Mouse (Mus musculus) midbrain, embryonic 10.5 days (tissue): ENCODE results near the gene Tradd. TPM values are rescaled to one million over a fixed set of nuclear protein-coding genes. Genes with fewer than 3 reads are reported as not detected.
"Not testable (repeated sequence)": the region's sequence is repeated elsewhere in the genome, so short reads cannot be mapped to it uniquely, and the experiment has no call there.

ENCODE experiments used
- DNase-seq: peaks from one replicate; pipeline ENCODE4 v3.0.0-alpha.2; 2017; ENCODE audit warnings: low spot score
- H3K27ac ChIP-seq: fragments of 300-500 bp; sonication (generic); replicated peaks from 2 replicates; pipeline ENCODE4 v1.5.1; 2016; ENCODE audit warnings: mild to moderate bottlenecking
- H3K27me3 ChIP-seq: fragments of 300-500 bp; sonication (generic); 2 replicates; pipeline ENCODE4 v1.6.1; 2016; ENCODE audit warnings: low read depth, mild to moderate bottlenecking; ENCODE audit not compliant: poor library complexity, severe bottlenecking
- H3K36me3 ChIP-seq: fragments of 300-500 bp; sonication (generic); 2 replicates; pipeline ENCODE4 v1.6.1; 2016; ENCODE audit warnings: mild to moderate bottlenecking, moderate library complexity
- H3K4me1 ChIP-seq: fragments of 300-500 bp; sonication (generic); 2 replicates; pipeline ENCODE4 v1.6.1; 2016
- H3K4me3 ChIP-seq: fragments of 300-500 bp; sonication (generic); 2 replicates; pipeline ENCODE4 v1.5.1; 2016; ENCODE audit warnings: mild to moderate bottlenecking, moderate library complexity
- H3K9me3 ChIP-seq: fragments of 300-500 bp; sonication (generic); replicated peaks from 2 replicates; pipeline ENCODE4 v1.6.1; 2016; ENCODE audit warnings: mild to moderate bottlenecking
- WGBS: fragments of 180-500 bp; shearing (Covaris S2); methylation state at CpG from one replicate; pipeline ENCODE4 v1.1.7; 2016; 5-methylcytosine and 5-hydroxymethylcytosine counted together
- polyA plus RNA-seq: library from polyadenylated mRNA; unstranded; fragments of >200 nt; fragmentation: Nextera tagmentation; extraction: Ambion mirVana; gene quantifications from 2 replicates; pipeline ENCODE4 v1.2.1, GENCODE M21; 2016

Tradd gene
- polyA plus RNA-seq, 1 experiment from 2014 or later = 14.6 TPM

DNA sequence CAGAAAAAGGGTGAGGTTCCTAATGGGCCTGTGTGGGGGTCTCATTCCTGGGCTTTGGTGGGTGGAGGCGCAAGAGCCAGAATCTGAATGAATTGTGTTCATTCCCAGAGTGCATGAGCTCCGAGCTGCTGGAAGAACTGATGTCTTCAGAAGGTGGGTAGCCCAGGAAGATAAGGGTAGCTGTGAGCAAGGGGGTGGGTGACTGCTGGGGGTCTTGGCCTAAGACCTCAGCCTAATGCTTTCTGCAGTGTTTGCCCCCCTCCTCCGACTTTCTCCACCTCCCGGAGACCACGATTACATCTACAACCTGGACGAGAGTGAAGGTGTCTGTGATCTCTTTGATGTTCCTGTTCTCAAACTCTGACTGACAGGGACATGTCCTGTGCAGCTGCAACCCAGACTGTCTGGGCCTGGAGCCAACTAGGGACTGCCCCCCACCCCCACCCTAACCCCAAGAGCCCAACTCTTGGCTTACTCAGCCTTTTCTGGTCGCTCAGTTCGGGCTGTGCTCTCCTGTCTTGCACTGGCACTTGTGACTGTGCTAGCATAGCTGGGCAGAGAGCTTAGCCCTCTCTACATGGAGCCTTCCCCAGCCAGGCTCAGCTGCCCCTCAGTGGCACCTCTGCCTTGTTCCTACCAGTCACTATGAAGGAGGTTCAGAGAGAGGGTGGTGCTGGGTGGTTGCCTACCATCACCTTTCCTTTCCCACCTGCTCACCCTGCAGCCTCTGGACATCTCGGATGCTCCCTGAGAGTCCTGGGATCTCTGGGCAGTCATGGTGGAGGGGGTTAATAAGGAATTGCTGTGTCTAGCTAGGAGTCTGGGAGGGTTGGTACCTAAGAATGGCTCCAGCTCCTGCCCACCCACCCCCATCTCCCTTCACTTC is 40.2 kb upstream of the Tradd start:
- peaks cover 14% of the 10 kb centered on the region for H3K4me1 ChIP-seq
- peaks cover 95% of the 10 kb centered on the region for H3K36me3 ChIP-seq
- 89% methylated on average over 9 of the region's 9 CpGs for WGBS
- DNase-seq = no peak
- H3K27me3 ChIP-seq = no peaks in the 10 kb centered on the region
- H3K4me3 ChIP-seq = no peak overlapping the region
- H3K27ac ChIP-seq = no peak overlapping the region
- H3K9me3 ChIP-seq = no peaks in the 10 kb centered on the region

DNA sequence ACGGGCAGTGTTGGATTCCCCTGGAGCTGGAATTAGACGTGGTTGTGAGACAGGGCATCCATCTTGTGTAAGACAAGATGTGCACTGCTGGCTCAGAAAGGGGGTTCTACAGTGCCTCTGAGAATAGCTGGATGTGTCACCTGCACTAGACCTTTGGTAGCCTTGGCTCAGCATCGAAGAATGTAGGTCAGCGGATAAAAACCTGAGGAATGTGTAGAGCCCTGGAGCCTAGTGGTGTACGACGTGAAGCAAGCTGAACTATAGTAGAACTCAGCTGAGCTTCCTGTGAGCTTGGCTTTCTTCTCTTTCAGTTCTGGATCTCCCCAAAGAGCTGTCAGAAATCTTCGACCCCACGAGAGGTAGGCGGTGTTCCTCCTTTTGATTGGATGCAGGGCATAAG is 39.5 kb upstream of the Tradd start:
- 90% methylated on average over 9 of the region's 9 CpGs for WGBS
- peaks cover 94% of the 10 kb centered on the region for H3K36me3 ChIP-seq

DNA sequence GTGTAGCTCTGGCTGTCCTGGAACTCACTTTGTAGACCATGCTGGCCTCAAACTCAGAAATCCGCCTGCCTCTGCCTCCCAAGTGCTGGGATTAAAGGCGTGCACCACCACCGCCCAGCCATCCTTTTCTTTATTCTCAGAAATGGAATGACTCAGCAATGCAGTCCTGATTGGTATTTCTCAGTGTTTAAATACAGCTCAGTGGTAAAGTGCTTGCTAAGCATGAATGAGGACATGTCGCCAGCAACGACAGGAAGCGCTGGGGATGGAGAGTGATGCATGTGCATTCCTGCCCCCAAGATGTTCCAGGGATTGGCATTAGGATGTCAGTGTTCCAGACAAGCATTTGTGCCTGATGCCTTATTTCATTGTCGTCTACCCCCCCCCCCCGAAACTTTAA is 39.0 kb upstream of the Tradd start:
- peaks cover 23% of the 10 kb centered on the region for H3K4me1 ChIP-seq
- H3K9me3 ChIP-seq = no peaks in the 10 kb centered on the region
- DNase-seq = no peak
- no peaks in the 10 kb centered on the region for H3K27me3 ChIP-seq
- H3K4me3 ChIP-seq = no peak overlapping the region
- 88% methylated on average over 8 of the region's 8 CpGs for WGBS
- H3K27ac ChIP-seq = no peak overlapping the region
- H3K36me3 ChIP-seq = peaks cover 94% of the 10 kb centered on the region

More for the DNA sequence above, 39.5 kb upstream of the Tradd start:
- Histone ChIP-seq H3K4me3 (no peak overlapping the region), H3K27ac (no peak overlapping the region), H3K9me3 (no peaks in the 10 kb centered on the region), H3K27me3 (no peaks in the 10 kb centered on the region), H3K4me1 (peaks cover 18% of the 10 kb centered on the region)
- DNase-seq = no peak

DNA sequence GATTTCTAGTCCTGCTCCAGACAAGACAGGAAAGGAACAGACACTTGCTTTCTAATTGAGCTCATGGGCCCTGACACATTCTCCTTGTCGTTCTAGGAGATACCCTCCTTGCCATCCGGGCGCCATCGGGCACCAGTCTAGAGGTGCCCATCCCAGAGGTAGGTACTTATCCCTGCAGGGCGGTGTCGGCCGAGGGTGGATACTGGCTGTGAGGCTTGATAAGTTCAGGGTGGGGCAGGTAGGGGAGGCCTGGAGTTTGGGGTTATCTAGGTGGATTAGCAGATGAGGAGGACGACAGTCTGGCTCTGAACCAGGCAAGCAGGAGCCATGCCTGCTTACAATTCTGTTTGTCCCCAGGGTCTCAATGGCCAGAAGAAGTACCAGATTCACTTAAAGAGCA is 35.6 kb upstream of the Tradd start:
- Histone ChIP-seq H3K4me1 (peaks cover 23% of the 10 kb centered on the region), H3K36me3 (peaks cover 65% of the 10 kb centered on the region), H3K9me3 (no peaks in the 10 kb centered on the region), H3K4me3 (0 out of 2 replicates have a peak overlapping the region, but pooled peaks have one; percentile 14), H3K27ac (no peak overlapping the region), H3K27me3 (no peaks in the 10 kb centered on the region)
- 95% methylated on average over 8 of the region's 8 CpGs for WGBS
- no peak for DNase-seq

DNA sequence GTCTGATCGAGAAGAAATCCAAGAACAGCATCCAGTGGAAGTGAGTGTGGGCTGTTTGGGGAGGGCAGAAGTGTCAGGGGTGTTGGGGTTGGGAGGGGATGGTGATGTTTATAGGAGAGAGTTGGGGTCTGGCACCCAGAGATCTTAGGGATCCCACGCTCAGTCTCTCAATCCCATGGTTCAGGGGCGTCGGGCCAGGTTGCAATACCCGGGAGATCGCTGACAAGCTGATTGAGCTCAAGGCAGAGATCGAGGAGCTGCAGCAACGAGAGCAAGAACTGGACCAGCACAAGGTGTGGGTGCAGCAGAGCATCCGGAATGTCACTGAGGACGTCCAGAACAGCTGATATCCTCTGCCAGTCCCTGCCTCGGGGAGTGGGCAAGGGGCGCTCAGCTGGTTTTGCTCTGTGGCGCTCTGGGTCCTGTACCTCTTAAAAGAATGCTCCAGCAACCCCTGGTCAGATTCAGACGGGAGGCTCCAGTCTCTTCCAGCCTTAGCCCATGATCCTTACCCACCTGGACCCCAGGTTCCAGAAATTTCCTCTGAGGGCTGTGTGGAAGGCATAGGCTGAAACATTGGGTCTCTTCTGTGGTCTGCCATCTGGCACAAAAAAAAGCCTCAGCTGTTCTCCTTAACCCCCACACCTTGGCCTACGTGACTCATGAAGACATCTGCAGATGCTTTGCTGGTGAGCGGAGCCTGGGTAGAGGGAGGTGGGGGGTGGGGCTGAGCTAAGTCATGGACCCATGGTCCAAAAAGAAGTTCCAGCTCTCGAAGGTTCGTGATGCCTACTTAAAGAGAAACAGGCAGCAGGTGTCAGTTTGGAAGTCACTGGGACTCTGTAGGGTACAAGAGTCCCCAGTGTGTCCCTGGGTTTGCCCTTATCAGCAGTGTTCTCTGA is 34.2 kb upstream of the Tradd start:
- Histone ChIP-seq H3K27ac (peak overlapping the region; percentile 84), H3K4me1 (peaks cover 23% of the 10 kb centered on the region), H3K9me3 (no peaks in the 10 kb centered on the region), H3K27me3 (peaks cover under 1% of the 10 kb centered on the region; the same call in 1 of the 2 replicates), H3K4me3 (peak overlapping the region; percentile 90), H3K36me3 (peaks cover 51% of the 10 kb centered on the region)
- 66% methylated on average over 18 of the region's 18 CpGs for WGBS
- no peak for DNase-seq

DNA sequence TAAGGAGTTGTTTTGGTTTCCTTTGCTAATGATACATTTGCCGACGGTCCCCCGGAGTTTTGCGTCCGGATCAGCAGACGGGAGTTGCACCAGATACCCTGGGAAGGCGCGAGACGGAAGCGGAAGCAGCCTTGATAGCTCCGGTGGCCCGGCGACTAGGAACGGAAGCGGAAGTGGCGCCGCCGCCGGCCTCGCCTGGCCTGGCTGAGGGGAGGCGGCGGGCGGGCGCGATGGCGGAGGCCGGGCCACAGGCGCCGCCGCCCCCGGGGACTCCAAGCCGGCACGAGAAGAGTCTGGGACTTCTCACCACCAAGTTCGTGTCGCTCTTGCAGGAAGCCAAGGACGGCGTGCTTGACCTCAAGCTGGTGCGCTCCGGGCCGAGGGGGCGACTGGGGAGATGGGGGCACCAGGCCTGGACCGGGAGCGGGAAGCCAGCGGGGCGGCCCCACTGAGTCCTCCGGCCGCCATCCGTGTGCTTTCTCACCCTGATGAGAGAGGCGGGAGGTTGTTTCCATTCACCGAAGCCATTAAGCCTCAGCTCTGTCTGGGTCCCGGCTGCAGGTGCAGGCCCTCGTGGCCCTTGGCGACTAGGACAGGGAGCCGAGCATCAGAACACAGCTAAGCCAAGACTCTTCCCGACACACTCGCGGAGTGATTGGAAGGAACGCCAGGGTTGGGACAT is 33.2 kb upstream of the Tradd start, which contains the start of gene E2f4:
E2f4 (plus strand) TSS at position 153 of the 682 bp plus-strand sequence.
- under 1% methylated on average over 58 of the region's 58 CpGs for WGBS
- Histone ChIP-seq H3K4me1 (peaks cover 23% of the 10 kb centered on the region), H3K27ac (peak within 1 kb of the TSS; percentile 84), H3K36me3 (peaks cover 42% of the 10 kb centered on the region), H3K9me3 (no peaks in the 10 kb centered on the region), H3K4me3 (peak within 1 kb of the TSS; percentile 90), H3K27me3 (peaks cover 10% of the 10 kb centered on the region; the same call in 1 of the 2 replicates)
- DNase-seq = peak; percentile 95

DNA sequence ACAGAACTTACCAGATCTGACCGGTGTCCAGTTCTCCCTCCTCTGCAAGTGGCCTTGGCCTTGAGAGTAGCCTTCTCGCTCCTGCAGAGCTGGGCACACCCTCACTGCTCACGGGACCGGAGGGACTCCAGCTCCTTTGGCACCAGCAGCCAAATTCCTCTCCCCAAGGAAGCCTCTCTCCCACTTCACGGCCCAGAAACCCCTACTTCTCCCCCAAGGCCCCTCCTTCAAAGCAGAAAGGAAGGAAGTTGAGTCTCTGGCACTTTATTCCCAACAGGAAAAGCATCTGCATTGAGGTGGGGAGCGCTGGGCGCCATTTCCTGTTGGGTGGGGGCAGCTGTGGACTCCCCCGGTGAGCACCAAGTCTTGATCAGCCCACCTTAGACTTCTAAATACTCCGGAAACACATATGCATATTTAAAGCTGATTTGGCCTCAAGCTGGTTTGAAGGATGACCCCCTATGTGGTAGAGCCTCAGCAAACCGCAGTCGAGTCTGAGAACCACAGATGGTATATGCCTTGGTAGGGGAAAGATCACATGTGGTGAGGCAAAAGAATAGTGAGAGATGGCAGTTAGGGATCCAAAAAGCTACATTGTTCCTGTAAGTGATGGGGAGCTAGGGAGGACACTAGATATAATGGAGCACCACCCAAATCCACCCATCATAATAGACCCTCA is 31.6 kb upstream of the Tradd start, which contains the start of gene Exoc3l:
Exoc3l (minus strand) TSS at position 207 of the 679 bp plus-strand sequence.
- Histone ChIP-seq H3K36me3 (peaks cover 25% of the 10 kb centered on the region), H3K27ac (peak within 1 kb of the TSS; percentile 84), H3K4me3 (peak within 1 kb of the TSS; percentile 90), H3K4me1 (peaks cover 23% of the 10 kb centered on the region), H3K27me3 (peaks cover 19% of the 10 kb centered on the region), H3K9me3 (no peaks in the 10 kb centered on the region)
- 65% methylated on average over 11 of the region's 11 CpGs for WGBS
- no peak for DNase-seq

DNA sequence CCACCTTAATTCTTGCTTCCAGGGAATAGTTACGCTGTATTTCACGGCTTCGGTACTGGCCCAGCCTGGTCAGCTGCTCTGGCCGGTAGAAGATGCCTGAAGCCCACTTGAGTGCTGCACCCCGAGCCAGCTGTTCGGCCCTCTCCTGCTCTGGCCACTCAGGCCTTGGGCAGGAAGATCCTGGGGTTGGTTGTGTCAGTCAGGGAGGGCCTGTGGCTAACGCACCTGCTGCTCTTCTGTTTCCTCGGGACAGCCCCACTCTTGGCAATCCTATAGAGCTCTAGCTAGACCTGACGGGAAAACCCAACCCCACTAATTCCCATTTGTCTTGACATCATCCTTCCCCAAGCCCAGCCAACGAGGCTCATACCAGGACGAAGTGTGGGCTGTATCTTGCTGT is 30.8 kb upstream of the Tradd start:
- no peaks in the 10 kb centered on the region for H3K9me3 ChIP-seq
- H3K27ac ChIP-seq = no peak overlapping the region
- peaks cover 26% of the 10 kb centered on the region for H3K27me3 ChIP-seq
- H3K4me1 ChIP-seq = peaks cover 30% of the 10 kb centered on the region
- peaks cover 18% of the 10 kb centered on the region for H3K36me3 ChIP-seq
- no peak for DNase-seq
- 73% methylated on average over 11 of the region's 11 CpGs for WGBS
- H3K4me3 ChIP-seq = peak overlapping the region; percentile 16; the same call in 1 of the 2 replicates

DNA sequence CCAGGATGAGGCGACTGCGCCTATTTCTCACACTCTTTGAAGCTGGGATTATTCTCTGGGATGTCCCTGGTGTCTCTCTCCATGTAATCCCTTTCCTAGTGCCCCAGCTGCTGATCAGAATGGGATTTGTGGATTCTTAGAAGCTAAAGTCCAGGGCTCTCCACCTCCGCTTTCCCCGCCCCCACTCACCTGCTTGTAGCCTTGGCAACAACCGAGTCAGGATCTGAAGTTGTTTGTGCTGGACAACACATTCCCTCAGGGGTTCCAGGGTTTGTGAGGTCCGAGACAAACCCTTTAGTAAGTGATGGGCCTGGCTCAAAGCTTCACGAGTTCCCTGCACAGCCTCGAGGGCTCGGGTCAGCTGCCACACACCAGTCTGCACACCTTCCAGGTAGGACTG is 30.4 kb upstream of the Tradd start:
- H3K36me3 ChIP-seq = peaks cover 13% of the 10 kb centered on the region
- no peaks in the 10 kb centered on the region for H3K9me3 ChIP-seq
- no peak overlapping the region for H3K4me3 ChIP-seq
- DNase-seq = no peak
- H3K4me1 ChIP-seq = peaks cover 35% of the 10 kb centered on the region
- WGBS = 64% methylated on average over 9 of the region's 9 CpGs
- H3K27me3 ChIP-seq = peaks cover 31% of the 10 kb centered on the region
- no peak overlapping the region for H3K27ac ChIP-seq

DNA sequence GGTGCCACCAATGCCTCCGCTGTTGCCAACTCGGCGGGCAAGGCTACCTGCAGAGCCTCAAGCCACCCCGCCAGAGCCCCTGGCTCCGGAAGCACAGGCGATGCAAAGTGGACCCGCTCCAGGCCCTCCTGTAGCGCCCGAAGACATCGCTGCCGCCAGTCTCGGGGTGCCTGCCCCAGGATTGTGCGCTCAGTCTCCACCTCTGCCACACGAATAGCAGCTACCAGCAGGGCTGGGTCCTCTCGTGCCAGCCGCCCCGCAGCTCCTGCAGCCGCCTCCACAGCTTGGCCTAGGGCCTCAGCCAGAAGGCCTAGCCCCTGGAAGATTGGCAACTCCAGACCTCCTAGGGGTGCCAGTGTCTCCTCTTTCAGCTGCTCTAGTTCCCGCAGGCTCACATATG is 29.0 kb upstream of the Tradd start:
- no peaks in the 10 kb centered on the region for H3K36me3 ChIP-seq
- 73% methylated on average over 19 of the region's 19 CpGs for WGBS
- no peaks in the 10 kb centered on the region for H3K9me3 ChIP-seq

DNA sequence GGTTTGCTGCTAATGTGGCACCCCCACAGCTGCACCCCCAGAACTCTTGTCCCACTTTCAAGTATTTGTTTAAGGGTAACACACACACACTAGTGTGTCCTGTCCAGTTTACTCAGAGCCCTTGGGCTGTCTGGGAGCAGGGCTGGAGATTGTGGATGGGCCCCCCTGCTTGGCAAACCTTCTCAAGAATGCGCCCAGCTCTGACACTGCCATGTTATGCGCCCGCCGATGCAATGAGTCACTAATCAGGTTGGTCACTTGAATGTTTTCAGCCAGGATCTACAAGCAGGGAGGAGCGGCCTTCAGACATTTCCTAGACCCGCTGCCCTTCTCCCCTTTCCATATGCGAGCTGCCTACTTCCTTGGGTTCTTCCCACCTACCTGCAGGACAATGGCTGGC is 28.1 kb upstream of the Tradd start:
- 79% methylated on average over 7 of the region's 7 CpGs for WGBS
- peaks cover 41% of the 10 kb centered on the region for H3K4me1 ChIP-seq
- H3K27ac ChIP-seq = no peak overlapping the region
- peaks cover 34% of the 10 kb centered on the region for H3K27me3 ChIP-seq
- H3K4me3 ChIP-seq = no peak overlapping the region
- no peaks in the 10 kb centered on the region for H3K36me3 ChIP-seq
- DNase-seq = no peak
- H3K9me3 ChIP-seq = no peaks in the 10 kb centered on the region

More for the DNA sequence above, 29.0 kb upstream of the Tradd start:
- H3K27ac ChIP-seq = no peak overlapping the region
- no peak overlapping the region for H3K4me3 ChIP-seq
- H3K4me1 ChIP-seq = peaks cover 38% of the 10 kb centered on the region
- DNase-seq = no peak
- peaks cover 34% of the 10 kb centered on the region for H3K27me3 ChIP-seq

DNA sequence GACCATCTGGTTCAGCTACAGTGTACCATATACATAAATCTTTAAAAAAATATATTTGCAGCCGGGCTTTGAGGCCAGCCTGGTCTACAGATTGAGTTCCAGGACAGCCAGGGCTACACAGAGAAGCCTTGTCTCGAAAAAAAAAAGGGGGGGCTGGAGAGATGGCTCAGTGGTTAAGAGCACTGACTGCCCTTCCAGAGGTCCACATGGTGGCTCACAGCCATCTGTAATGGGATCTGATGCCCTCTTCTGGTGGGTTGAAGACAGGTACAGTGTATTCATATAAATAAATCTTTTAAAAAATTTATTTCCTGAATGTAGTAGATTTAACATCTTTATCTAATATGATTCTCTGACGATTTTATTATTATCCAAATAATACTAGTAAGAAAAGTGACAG is 27.4 kb upstream of the Tradd start:
- not testable (repeated sequence) for H3K27ac ChIP-seq, H3K4me3 ChIP-seq, DNase-seq, H3K36me3 ChIP-seq, H3K9me3 ChIP-seq
- H3K4me1 ChIP-seq = peaks cover 38% of the 10 kb centered on the region
- 64% methylated on average over 3 of the region's 3 CpGs for WGBS
- peaks cover 34% of the 10 kb centered on the region for H3K27me3 ChIP-seq
